Mouse (Mus musculus) bone marrow macrophage, adult 2 months (primary cell): ENCODE measurements around the gene Klf9.

Experiments used
- CTCF ChIP-seq: IDR thresholded peaks from 2 replicates; pipeline ENCODE4 v1.5.1; 2012; ENCODE audit warnings: low read depth, mild to moderate bottlenecking, low read length, moderate library complexity
- POLR2A ChIP-seq: IDR thresholded peaks from 2 replicates; pipeline ENCODE4 v1.6.1; 2012; ENCODE audit warnings: mild to moderate bottlenecking, low read depth, low read length, borderline replicate concordance

DNA sequence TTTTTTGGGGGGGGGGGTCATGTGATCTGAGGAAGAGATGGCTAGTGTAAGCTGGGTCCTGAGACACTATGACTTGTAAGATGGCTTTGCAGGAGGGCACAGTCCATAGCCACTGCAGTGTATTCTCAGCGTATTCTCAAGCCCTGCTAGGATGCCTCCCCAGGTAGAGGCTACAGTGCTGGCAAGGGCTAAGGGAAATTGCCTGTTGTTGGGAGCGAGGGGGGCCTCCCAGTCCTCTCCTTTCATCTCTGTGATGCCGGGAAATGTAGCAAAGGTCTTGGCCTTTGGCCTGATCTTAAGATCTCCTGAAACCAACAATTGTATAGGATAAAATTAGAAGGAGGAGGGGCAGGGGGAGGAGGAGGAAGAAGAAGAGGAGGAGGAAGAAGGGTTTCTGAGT, 22.3 kb downstream of the Klf9 start:
- TF ChIP-seq POLR2A (no peak), CTCF (no peak)
